Mouse (Mus musculus) intestine, embryonic 16.5 days (tissue): ENCODE results near the gene Dnah6. TPM values are rescaled to one million over a fixed set of nuclear protein-coding genes. Genes with fewer than 3 reads are reported as not detected.

ENCODE experiments used
- ATAC-seq: fragments of 200-750 bp; cut with Nextera tagmentation; 2 replicates; pipeline ENCODE4 v1.8.0; 2017; ENCODE audit warnings: moderate TSS enrichment, moderate library complexity
- H3K27ac ChIP-seq: fragments of 300-500 bp; sonication (generic); 2 replicates; pipeline ENCODE4 v1.5.1; 2014; ENCODE audit warnings: mild to moderate bottlenecking, low read length
- H3K27me3 ChIP-seq: fragments of 300-500 bp; sonication (generic); replicated peaks from 2 replicates; pipeline ENCODE4 v1.6.1; 2014; ENCODE audit warnings: low read length, control low read depth, mixed read lengths; ENCODE audit not compliant: control insufficient read depth, insufficient read depth
- H3K36me3 ChIP-seq: fragments of 300-500 bp; sonication (generic); 2 replicates; pipeline ENCODE4 v1.6.1; 2014; ENCODE audit warnings: low read length, control low read depth; ENCODE audit not compliant: control insufficient read depth, insufficient read depth
- H3K4me1 ChIP-seq: fragments of 300-500 bp; sonication (generic); 2 replicates; pipeline ENCODE4 v1.6.1; 2014; ENCODE audit warnings: low read length, control low read depth, mixed read lengths; ENCODE audit not compliant: control insufficient read depth, insufficient read depth
- H3K4me2 ChIP-seq: fragments of 300-500 bp; sonication (generic); 2 replicates; pipeline ENCODE4 v1.6.1; 2014; ENCODE audit warnings: low read depth, low read length, control low read depth
- H3K4me3 ChIP-seq: fragments of 300-500 bp; sonication (generic); 2 replicates; pipeline ENCODE4 v1.5.1; 2014; ENCODE audit warnings: mild to moderate bottlenecking, low read length
- H3K9ac ChIP-seq: fragments of 300-500 bp; sonication (generic); 2 replicates; pipeline ENCODE4 v1.6.1; 2014; ENCODE audit warnings: low read depth, low read length
- H3K9me3 ChIP-seq: fragments of 300-500 bp; sonication (generic); 2 replicates; pipeline ENCODE4 v1.6.1; 2016; ENCODE audit warnings: low read length, control low read depth; ENCODE audit not compliant: control insufficient read depth
- WGBS: fragments of 180-500 bp; shearing (Covaris S2); extraction: QIAGEN DNeasy Blood & Tissue Kit; methylation state at CpG from one replicate; pipeline ENCODE4 v1.1.7; 2014; 5-methylcytosine and 5-hydroxymethylcytosine counted together
- polyA plus RNA-seq: library from polyadenylated mRNA; unstranded; fragments of >200 nt; fragmentation: Nextera tagmentation; extraction: Ambion mirVana; gene quantifications from 2 replicates; pipeline ENCODE4 v1.2.1, GENCODE M21; 2015

The Dnah6 gene
- polyA plus RNA-seq, 1 experiment from 2014 or later = 0.04 TPM

GRCm38 (mm10) chr6:73211036-73211435 is 10.4 kb downstream of the Dnah6 start:
- Histone ChIP-seq H3K9ac (no peak overlapping the region), H3K27ac (no peak overlapping the region), H3K9me3 (no peaks in the 10 kb centered on the region), H3K4me3 (no peak overlapping the region), H3K36me3 (no peaks in the 10 kb centered on the region), H3K4me1 (no peaks in the 10 kb centered on the region), H3K4me2 (no peak overlapping the region), H3K27me3 (no peaks in the 10 kb centered on the region)
- ATAC-seq = no peak
- 88% methylated on average over 3 of the region's 3 CpGs for WGBS

- H3K27ac ChIP-seq = no peak overlapping the region
- no peak overlapping the region for H3K9ac ChIP-seq
- H3K4me3 ChIP-seq = no peak overlapping the region
- 87% methylated on average over 4 of the region's 4 CpGs for WGBS
- H3K4me2 ChIP-seq = no peak overlapping the region
- no peak for ATAC-seq
- H3K4me1 ChIP-seq = no peaks in the 10 kb centered on the region
- H3K36me3 ChIP-seq = no peaks in the 10 kb centered on the region
- H3K27me3 ChIP-seq = no peaks in the 10 kb centered on the region
- H3K9me3 ChIP-seq = no peaks in the 10 kb centered on the region
Measured at GRCm38 (mm10) chr6:73210445-73210972, 10.9 kb downstream of the Dnah6 start.

- Histone ChIP-seq H3K27ac (no peak overlapping the region), H3K4me3 (no peak overlapping the region), H3K4me2 (no peak overlapping the region), H3K27me3 (no peaks in the 10 kb centered on the region), H3K9ac (no peak overlapping the region), H3K36me3 (no peaks in the 10 kb centered on the region), H3K4me1 (no peaks in the 10 kb centered on the region), H3K9me3 (no peaks in the 10 kb centered on the region)
- ATAC-seq = no peak
- WGBS = 86% methylated on average over 6 of the region's 6 CpGs
Measured at GRCm38 (mm10) chr6:73209598-73209997, 11.9 kb downstream of the Dnah6 start.

- H3K4me1 ChIP-seq = no peaks in the 10 kb centered on the region
- 78% methylated on average over 4 of the region's 4 CpGs for WGBS
- no peak overlapping the region for H3K9ac ChIP-seq
- no peak overlapping the region for H3K4me2 ChIP-seq
- no peak for ATAC-seq
- no peak overlapping the region for H3K27ac ChIP-seq
- no peak overlapping the region for H3K4me3 ChIP-seq
- H3K9me3 ChIP-seq = no peaks in the 10 kb centered on the region
- H3K27me3 ChIP-seq = no peaks in the 10 kb centered on the region
- H3K36me3 ChIP-seq = no peaks in the 10 kb centered on the region
Measured at GRCm38 (mm10) chr6:73204937-73205336, 16.5 kb downstream of the Dnah6 start.

GRCm38 (mm10) chr6:73203724-73204123 is 17.7 kb downstream of the Dnah6 start:
- 74% methylated on average over 2 of the region's 2 CpGs for WGBS
- Histone ChIP-seq H3K4me2 (no peak overlapping the region), H3K27ac (no peak overlapping the region), H3K36me3 (no peaks in the 10 kb centered on the region), H3K4me1 (no peaks in the 10 kb centered on the region), H3K9ac (no peak overlapping the region), H3K27me3 (no peaks in the 10 kb centered on the region), H3K9me3 (no peaks in the 10 kb centered on the region), H3K4me3 (no peak overlapping the region)
- no peak for ATAC-seq

GRCm38 (mm10) chr6:73195291-73195690 is 26.2 kb downstream of the Dnah6 start:
- H3K27me3 ChIP-seq = no peaks in the 10 kb centered on the region
- no peak for ATAC-seq
- 89% methylated on average over 13 of the region's 13 CpGs for WGBS
- no peaks in the 10 kb centered on the region for H3K4me1 ChIP-seq
- H3K27ac ChIP-seq = no peak overlapping the region
- H3K4me3 ChIP-seq = no peak overlapping the region
- no peaks in the 10 kb centered on the region for H3K9me3 ChIP-seq
- no peak overlapping the region for H3K4me2 ChIP-seq
- H3K36me3 ChIP-seq = no peaks in the 10 kb centered on the region
- H3K9ac ChIP-seq = no peak overlapping the region

GRCm38 (mm10) chr6:73190756-73191155 is 30.7 kb downstream of the Dnah6 start:
- H3K4me2 ChIP-seq = no peak overlapping the region
- H3K27me3 ChIP-seq = no peaks in the 10 kb centered on the region
- no peaks in the 10 kb centered on the region for H3K4me1 ChIP-seq
- H3K27ac ChIP-seq = no peak overlapping the region
- no peak overlapping the region for H3K4me3 ChIP-seq
- 75% methylated on average over 6 of the region's 6 CpGs for WGBS
- H3K36me3 ChIP-seq = no peaks in the 10 kb centered on the region
- H3K9ac ChIP-seq = no peak overlapping the region
- no peaks in the 10 kb centered on the region for H3K9me3 ChIP-seq
- ATAC-seq = no peak

GRCm38 (mm10) chr6:73184276-73184675 is 37.2 kb downstream of the Dnah6 start:
- Histone ChIP-seq H3K9ac (no peak overlapping the region), H3K27me3 (no peaks in the 10 kb centered on the region), H3K27ac (no peak overlapping the region), H3K36me3 (no peaks in the 10 kb centered on the region), H3K4me3 (no peak overlapping the region), H3K4me2 (no peak overlapping the region), H3K9me3 (no peaks in the 10 kb centered on the region), H3K4me1 (no peaks in the 10 kb centered on the region)
- 78% methylated on average over 5 of the region's 5 CpGs for WGBS
- no peak for ATAC-seq

GRCm38 (mm10) chr6:73182987-73183386 is 38.5 kb downstream of the Dnah6 start:
- Histone ChIP-seq H3K27me3 (no peaks in the 10 kb centered on the region), H3K4me3 (no peak overlapping the region), H3K36me3 (no peaks in the 10 kb centered on the region), H3K4me1 (no peaks in the 10 kb centered on the region), H3K4me2 (no peak overlapping the region), H3K9ac (no peak overlapping the region), H3K27ac (no peak overlapping the region), H3K9me3 (no peaks in the 10 kb centered on the region)
- 49% methylated on average over 3 of the region's 3 CpGs for WGBS
- no peak for ATAC-seq

GRCm38 (mm10) chr6:73182410-73182809 is 39.0 kb downstream of the Dnah6 start:
- Histone ChIP-seq H3K27ac (no peak overlapping the region), H3K36me3 (no peaks in the 10 kb centered on the region), H3K4me2 (no peak overlapping the region), H3K9ac (no peak overlapping the region), H3K4me3 (no peak overlapping the region), H3K9me3 (no peaks in the 10 kb centered on the region), H3K4me1 (no peaks in the 10 kb centered on the region), H3K27me3 (no peaks in the 10 kb centered on the region)
- WGBS = 30% methylated on average over 3 of the region's 3 CpGs
- no peak for ATAC-seq
